Mouse (Mus musculus) urinary bladder, postnatal 25 days (tissue): Measurements from ENCODE around the gene Inha.

Experiments used
- DNase-seq: peaks from one replicate; pipeline ENCODE4 v3.0.0; 2022; ENCODE audit warnings: low spot score

Gene Inha

GRCm38 (mm10) chr1:75558388-75559178, 51.7 kb downstream of the Inha start:
- DNase-seq = no peak

GRCm38 (mm10) chr1:75559212-75559925, 52.5 kb downstream of the Inha start:
- peak; percentile 87 for DNase-seq
